Mouse (Mus musculus) cerebellum, adult 2 months (tissue): ENCODE results near the gene Prr12. TPM values are rescaled to one million over a fixed set of nuclear protein-coding genes. Genes with fewer than 3 reads are reported as not detected.

Source experiments
- DNase-seq, 2 experiments: peaks; one replicate each; pipeline ENCODE4 v3.0.0; 2021
- H3K27ac ChIP-seq: fragments of 200-500 bp; 2 replicates; pipeline ENCODE4 v1.5.1; 2012; ENCODE audit warnings: low read length, control low read depth, inconsistent platforms; ENCODE audit not compliant: insufficient read depth
- H3K27me3 ChIP-seq: fragments of 200-500 bp; 2 replicates; pipeline ENCODE4 v1.6.1; 2012; ENCODE audit warnings: inconsistent platforms, mild to moderate bottlenecking, low read length, moderate library complexity; ENCODE audit not compliant: control insufficient read depth, insufficient read depth
- H3K4me1 ChIP-seq: fragments of 200-500 bp; 2 replicates; pipeline ENCODE4 v1.6.1; 2011; ENCODE audit warnings: low read length; ENCODE audit not compliant: control insufficient read depth, insufficient read depth
- H3K4me3 ChIP-seq: fragments of 200-500 bp; replicated peaks from 2 replicates; pipeline ENCODE3; 2011; ENCODE audit warnings: mild to moderate bottlenecking, low read depth, low read length, control low read depth; ENCODE audit not compliant: insufficient read depth
- CTCF ChIP-seq: fragments of 200-500 bp; IDR thresholded peaks from 2 replicates; pipeline ENCODE4 v1.5.1; 2011; ENCODE audit warnings: low read depth, mild to moderate bottlenecking, control low read depth, low read length, moderate library complexity, borderline replicate concordance; ENCODE audit not compliant: insufficient read depth
- POLR2A ChIP-seq: fragments of 200-500 bp; IDR thresholded peaks from 2 replicates; pipeline ENCODE4 v1.6.1; 2011; ENCODE audit warnings: low read length, control low read depth, borderline replicate concordance; ENCODE audit not compliant: insufficient read depth
- WGBS: fragments of 180-500 bp; shearing (Covaris S2); methylation state at CpG from one replicate; pipeline ENCODE4 v1.1.7; 2018; 5-methylcytosine and 5-hydroxymethylcytosine counted together
- polyA plus RNA-seq: library from polyadenylated mRNA; depleted of rRNA; stranded (reverse); fragments of >200 nt; gene quantifications from 2 replicates; pipeline ENCODE4 v1.2.3, GENCODE M21; 2012

The Prr12 gene
- polyA plus RNA-seq, 1 experiment: 23.3 TPM

DNA sequence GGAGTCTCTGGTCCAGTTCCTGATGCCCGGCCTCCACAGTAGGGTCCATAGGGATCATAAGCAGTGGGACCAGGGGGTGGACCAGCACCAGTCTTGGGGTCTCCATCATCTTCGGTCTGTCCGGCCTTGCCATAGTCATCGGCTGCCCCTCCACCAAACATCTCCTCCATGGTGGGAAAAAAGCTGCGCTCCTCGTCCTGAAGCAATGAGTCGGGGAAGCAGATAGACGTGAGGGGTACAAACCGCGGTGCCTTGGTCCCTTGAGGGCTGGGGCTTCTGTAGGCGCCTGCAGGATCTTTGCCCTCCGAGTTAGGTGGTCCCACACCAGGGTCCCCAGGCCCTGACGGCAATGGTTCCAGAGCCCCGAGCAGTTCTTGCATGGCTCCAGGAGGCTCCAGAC is 5.2 kb downstream of the Prr12 start:
- TF ChIP-seq CTCF: no peak
- TF ChIP-seq POLR2A: no peak
- Histone ChIP-seq H3K27ac (no peak overlapping the region), H3K4me1 (peaks cover 9% of the 10 kb centered on the region), H3K27me3 (no peaks in the 10 kb centered on the region), H3K4me3 (no peak overlapping the region)
- WGBS: 94% methylated on average over 14 of the region's 14 CpGs
- DNase-seq: no peak

DNA sequence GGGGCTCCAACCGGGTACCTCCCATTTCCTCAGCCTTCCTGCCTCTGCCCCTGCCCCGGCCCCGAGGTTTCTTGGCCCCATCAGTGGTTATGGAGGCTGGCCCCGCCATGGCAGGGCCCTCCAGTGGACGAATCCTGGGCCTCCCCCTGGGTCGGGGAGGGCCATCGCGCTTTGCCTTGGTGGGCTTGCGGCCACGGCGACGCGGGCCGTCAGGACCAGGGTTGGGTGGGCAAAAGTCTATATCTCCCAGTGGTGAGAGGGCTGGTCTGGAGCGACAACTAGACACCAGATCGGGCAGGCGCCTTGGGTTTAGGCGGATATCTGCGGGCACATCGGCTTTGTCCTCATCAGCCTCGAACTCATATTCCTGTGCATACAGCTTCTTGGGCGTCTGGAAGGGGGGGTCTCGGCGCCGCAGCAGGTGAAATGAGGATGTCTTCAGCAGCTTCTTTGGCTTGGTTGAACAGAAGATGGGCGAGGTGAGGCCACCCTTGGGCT is 5.8 kb downstream of the Prr12 start:
- no peak for DNase-seq
- H3K27ac ChIP-seq: no peak overlapping the region
- TF ChIP-seq CTCF (no peak), POLR2A (no peak)
- no peak overlapping the region for H3K4me3 ChIP-seq
- peaks cover 9% of the 10 kb centered on the region for H3K4me1 ChIP-seq
- H3K27me3 ChIP-seq: no peaks in the 10 kb centered on the region
- WGBS: 93% methylated on average over 26 of the region's 26 CpGs

DNA sequence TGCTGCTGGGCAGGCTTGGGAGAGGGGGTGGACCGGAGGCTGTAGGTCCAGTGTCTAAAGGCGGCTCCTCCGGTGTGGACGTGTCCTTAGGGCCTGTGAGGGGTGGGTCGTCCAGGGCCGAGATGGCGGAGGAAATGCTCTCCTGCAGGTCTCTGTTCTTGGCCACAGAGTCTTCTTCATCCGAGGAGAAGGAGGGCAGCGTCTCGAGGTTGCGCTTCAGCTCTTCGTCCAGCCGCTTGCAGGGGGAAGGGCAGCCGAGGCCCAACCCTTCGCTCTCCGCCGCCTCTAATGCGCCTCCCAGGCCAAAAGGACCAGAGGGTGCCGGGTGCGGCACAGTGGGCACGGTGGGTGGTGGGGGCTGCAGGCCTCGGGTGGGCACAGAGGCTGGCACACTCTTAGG is 6.9 kb downstream of the Prr12 start:
- Histone ChIP-seq H3K27ac (no peak overlapping the region), H3K27me3 (no peaks in the 10 kb centered on the region), H3K4me3 (no peak overlapping the region), H3K4me1 (peaks cover 6% of the 10 kb centered on the region)
- 82% methylated on average over 22 of the region's 22 CpGs for WGBS
- DNase-seq: no peak
- TF ChIP-seq CTCF (no peak), POLR2A (no peak)

DNA sequence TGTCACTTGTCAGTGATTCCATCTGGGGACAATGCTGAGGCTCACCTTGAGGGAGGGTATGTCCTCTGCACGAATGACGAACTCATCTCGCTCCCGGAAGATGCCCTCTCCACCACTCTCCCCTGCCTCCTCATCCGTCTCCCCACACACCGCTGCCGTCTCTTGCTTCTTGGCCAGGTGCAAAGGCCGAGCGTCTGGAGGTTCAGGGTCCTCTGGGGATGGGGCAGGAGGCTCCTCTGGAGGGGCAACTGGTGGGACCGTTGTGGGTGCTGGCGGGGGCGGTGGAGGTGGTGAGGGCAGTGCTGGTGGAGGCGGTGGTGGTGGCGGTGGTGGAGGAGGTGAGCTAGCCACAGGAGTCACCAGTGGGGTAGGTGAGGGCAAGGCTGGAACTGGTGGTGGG is 9.4 kb downstream of the Prr12 start:
- DNase-seq: no peak
- no peak for TF ChIP-seq CTCF
- no peak for TF ChIP-seq POLR2A
- H3K4me1 ChIP-seq: peaks cover 3% of the 10 kb centered on the region
- no peak overlapping the region for H3K27ac ChIP-seq
- H3K27me3 ChIP-seq: no peaks in the 10 kb centered on the region
- 91% methylated on average over 14 of the region's 14 CpGs for WGBS
- no peak overlapping the region for H3K4me3 ChIP-seq

DNA sequence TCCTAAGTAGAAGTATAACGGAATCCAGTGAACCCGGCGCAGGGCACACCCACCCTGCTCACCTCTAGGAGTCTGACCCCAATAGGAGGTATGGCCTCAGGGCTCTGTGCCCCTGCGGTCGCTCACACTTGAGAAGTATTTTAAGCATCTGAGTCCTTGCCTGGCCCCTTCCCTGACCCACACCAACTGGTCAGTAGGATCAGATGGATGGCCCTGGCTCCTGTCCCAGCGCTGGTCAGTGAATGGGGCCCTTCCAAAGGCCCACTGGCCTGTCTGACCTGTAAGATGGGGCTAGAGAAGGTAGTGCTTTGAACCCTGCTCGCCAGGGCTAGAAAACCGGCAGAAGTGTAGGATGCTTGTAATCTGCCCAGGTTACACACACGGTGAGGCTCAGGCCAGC is 11.8 kb downstream of the Prr12 start:
- WGBS: 87% methylated on average over 9 of the region's 9 CpGs
- DNase-seq: no peak

DNA sequence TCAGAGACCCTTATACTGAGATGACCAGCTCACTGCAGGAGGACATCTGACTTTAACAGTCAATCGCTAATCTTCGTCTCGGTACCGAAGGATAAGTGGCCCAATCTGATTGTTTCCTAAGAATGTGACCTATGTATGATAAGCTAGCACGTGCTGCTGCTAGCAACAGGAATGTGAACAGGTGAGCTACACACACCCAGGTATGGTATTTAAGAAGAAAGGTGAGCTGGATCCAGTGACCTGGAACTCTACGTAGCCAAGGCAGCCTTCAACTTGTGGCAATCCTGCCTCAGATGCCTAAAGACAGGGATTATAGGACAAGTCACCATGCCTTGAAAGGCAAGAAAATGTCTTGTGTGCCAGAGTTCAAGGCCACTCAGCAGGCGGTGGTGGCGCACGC is 14.3 kb downstream of the Prr12 start:
- Histone ChIP-seq H3K4me1 (no peaks in the 10 kb centered on the region; the same call in 1 of the 2 replicates), H3K27ac (no peak overlapping the region), H3K27me3 (no peaks in the 10 kb centered on the region), H3K4me3 (no peak overlapping the region)
- TF ChIP-seq CTCF (no peak), POLR2A (no peak)
- WGBS: 97% methylated on average over 9 of the region's 9 CpGs
- DNase-seq: no peak

More for the DNA sequence above, 11.8 kb downstream of the Prr12 start:
- TF ChIP-seq CTCF: no peak
- TF ChIP-seq POLR2A: no peak
- no peaks in the 10 kb centered on the region for H3K27me3 ChIP-seq
- no peaks in the 10 kb centered on the region; the same call in 1 of the 2 replicates for H3K4me1 ChIP-seq
- H3K4me3 ChIP-seq: no peak overlapping the region
- no peak overlapping the region for H3K27ac ChIP-seq

DNA sequence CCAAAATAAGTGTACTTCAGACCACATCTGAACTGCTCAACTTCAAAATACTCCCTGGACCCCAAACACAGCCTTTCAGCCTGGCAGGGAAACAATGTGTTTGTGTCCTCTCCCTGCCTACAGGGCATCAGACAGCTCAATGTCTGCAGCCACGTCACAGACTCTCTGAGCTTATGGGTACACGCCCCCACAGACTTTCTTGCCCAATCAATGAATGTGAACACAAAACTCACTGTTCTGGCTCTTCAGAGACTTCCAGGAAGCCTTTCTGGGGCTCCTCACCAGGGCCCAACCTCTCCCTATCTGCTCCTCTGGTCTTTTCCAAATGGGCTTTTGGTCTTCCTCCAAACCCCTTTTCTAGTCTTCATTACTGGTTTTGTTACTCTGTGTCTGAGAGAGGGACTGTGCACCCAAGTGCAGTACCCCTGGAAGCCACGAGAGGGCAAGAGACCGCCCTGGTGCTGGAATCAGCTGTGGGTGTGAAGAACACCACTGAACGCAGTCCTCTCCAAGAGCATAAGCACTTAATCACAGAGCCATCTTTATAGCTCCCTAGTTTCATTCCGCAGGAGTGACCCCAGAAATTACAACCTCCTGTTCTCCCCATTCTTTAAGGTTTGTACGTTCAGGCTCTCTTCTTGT is 14.8 kb downstream of the Prr12 start:
- DNase-seq: peak in 1 of 2 experiments; percentile 36
- Histone ChIP-seq H3K4me1 (no peaks in the 10 kb centered on the region; the same call in 1 of the 2 replicates), H3K27me3 (no peaks in the 10 kb centered on the region), H3K27ac (no peak overlapping the region), H3K4me3 (no peak overlapping the region)
- 62% methylated on average over 7 of the region's 7 CpGs for WGBS
- TF ChIP-seq CTCF: peak; percentile 73
- no peak for TF ChIP-seq POLR2A

DNA sequence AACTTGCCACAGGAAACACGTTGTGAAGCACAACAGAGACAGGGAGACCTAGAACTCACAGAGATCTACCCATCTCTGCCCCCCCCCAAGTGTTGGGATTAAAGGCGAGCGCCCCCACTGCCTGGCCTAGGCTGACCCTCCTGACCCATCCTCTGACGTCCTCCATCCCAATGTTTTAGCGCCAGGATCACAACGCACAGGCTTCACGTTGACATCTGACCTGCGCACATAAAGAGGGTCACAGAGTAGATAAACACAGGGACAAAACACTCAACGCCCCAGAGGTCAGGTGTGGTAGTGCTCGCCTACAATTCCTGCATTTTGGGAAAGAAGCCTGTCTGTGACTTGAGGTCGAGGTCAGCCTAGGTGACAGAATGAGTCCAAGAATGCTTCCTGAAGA is 16.0 kb downstream of the Prr12 start:
- TF ChIP-seq POLR2A (no peak), CTCF (no peak)
- 92% methylated on average over 11 of the region's 11 CpGs for WGBS
- no peaks in the 10 kb centered on the region; the same call in 1 of the 2 replicates for H3K4me1 ChIP-seq
- no peak overlapping the region for H3K4me3 ChIP-seq
- no peak overlapping the region for H3K27ac ChIP-seq
- no peaks in the 10 kb centered on the region for H3K27me3 ChIP-seq
- DNase-seq: no peak
